Mouse (Mus musculus): ENCODE results near the gene Dapp1. TPM values are rescaled to one million over a fixed set of nuclear protein-coding genes. Genes with fewer than 3 reads are reported as not detected.

Gene Dapp1
- polyA plus RNA-seq, 1 experiment from 2014 or later = 3.8 TPM

GRCm38 (mm10) chr3:137950191-137950885 is 31.0 kb downstream of the Dapp1 start:
- ATAC-seq (ENCODE audit: low FRiP score) = no peak
- H3K9ac ChIP-seq = no peak overlapping the region
- 83% methylated on average over 10 of the region's 10 CpGs for WGBS

GRCm38 (mm10) chr3:137947525-137947924 is 33.8 kb downstream of the Dapp1 start:
- H3K27me3 ChIP-seq = no peaks in the 10 kb centered on the region
- no peak for ATAC-seq (ENCODE audit: low FRiP score)
- H3K4me2 ChIP-seq = no peak overlapping the region
- peaks cover 2% of the 10 kb centered on the region for H3K4me1 ChIP-seq
- no peak overlapping the region for H3K27ac ChIP-seq
- H3K9ac ChIP-seq = no peak overlapping the region
- no peaks in the 10 kb centered on the region for H3K36me3 ChIP-seq (replicated peaks)
- no peak overlapping the region for H3K4me3 ChIP-seq (replicated peaks)
- 87% methylated on average over 4 of the region's 4 CpGs for WGBS
- H3K9me3 ChIP-seq = no peaks in the 10 kb centered on the region

More at GRCm38 (mm10) chr3:137950191-137950885, 31.0 kb downstream of the Dapp1 start:
- Histone ChIP-seq H3K4me3 (replicated peaks) (no peak overlapping the region), H3K36me3 (replicated peaks) (no peaks in the 10 kb centered on the region), H3K4me1 (peaks cover 15% of the 10 kb centered on the region), H3K4me2 (no peak overlapping the region), H3K9me3 (no peaks in the 10 kb centered on the region), H3K27ac (no peak overlapping the region), H3K27me3 (no peaks in the 10 kb centered on the region)

GRCm38 (mm10) chr3:137946827-137947226 is 34.5 kb downstream of the Dapp1 start:
- H3K9ac ChIP-seq = no peak overlapping the region
- H3K4me1 ChIP-seq = no peaks in the 10 kb centered on the region
- H3K27ac ChIP-seq = no peak overlapping the region
- H3K27me3 ChIP-seq = no peaks in the 10 kb centered on the region
- 86% methylated on average over 3 of the region's 3 CpGs for WGBS
- H3K4me3 ChIP-seq (replicated peaks) = no peak overlapping the region
- no peaks in the 10 kb centered on the region for H3K36me3 ChIP-seq (replicated peaks)
- ATAC-seq (ENCODE audit: low FRiP score) = no peak
- H3K9me3 ChIP-seq = no peaks in the 10 kb centered on the region
- no peak overlapping the region for H3K4me2 ChIP-seq

GRCm38 (mm10) chr3:137943737-137944154 is 37.6 kb downstream of the Dapp1 start:
- no peak for ATAC-seq (ENCODE audit: low FRiP score)
- no peak overlapping the region for H3K27ac ChIP-seq
- 0 out of 2 replicates have a peak, but pooled peaks cover 2% of the 10 kb centered on the region for H3K4me1 ChIP-seq
- H3K9me3 ChIP-seq = no peaks in the 10 kb centered on the region
- H3K4me2 ChIP-seq = no peak overlapping the region
- no peaks in the 10 kb centered on the region for H3K27me3 ChIP-seq
- H3K9ac ChIP-seq = no peak overlapping the region
- no peak overlapping the region for H3K4me3 ChIP-seq (replicated peaks)
- H3K36me3 ChIP-seq (replicated peaks) = no peaks in the 10 kb centered on the region
- 95% methylated on average over 6 of the region's 6 CpGs for WGBS

GRCm38 (mm10) chr3:137942098-137942622 is 39.2 kb downstream of the Dapp1 start:
- no peak for ATAC-seq (ENCODE audit: low FRiP score)
- WGBS = 93% methylated on average over 12 of the region's 12 CpGs
- no peak overlapping the region for H3K4me2 ChIP-seq

GRCm38 (mm10) chr3:137941555-137941954 is 39.8 kb downstream of the Dapp1 start:
- no peaks in the 10 kb centered on the region for H3K9me3 ChIP-seq
- no peaks in the 10 kb centered on the region for H3K27me3 ChIP-seq
- H3K4me2 ChIP-seq = no peak overlapping the region
- H3K9ac ChIP-seq = no peak overlapping the region
- H3K4me1 ChIP-seq = peaks cover 4% of the 10 kb centered on the region; the same call in 1 of the 2 replicates
- no peak overlapping the region for H3K27ac ChIP-seq
- ATAC-seq (ENCODE audit: low FRiP score) = no peak
- no peaks in the 10 kb centered on the region for H3K36me3 ChIP-seq (replicated peaks)
- no peak overlapping the region for H3K4me3 ChIP-seq (replicated peaks)

More at GRCm38 (mm10) chr3:137942098-137942622, 39.2 kb downstream of the Dapp1 start:
- Histone ChIP-seq H3K4me1 (0 out of 2 replicates have a peak, but pooled peaks cover 2% of the 10 kb centered on the region), H3K9me3 (no peaks in the 10 kb centered on the region), H3K27me3 (no peaks in the 10 kb centered on the region), H3K27ac (no peak overlapping the region), H3K36me3 (replicated peaks) (no peaks in the 10 kb centered on the region), H3K9ac (no peak overlapping the region), H3K4me3 (replicated peaks) (no peak overlapping the region)

GRCm38 (mm10) chr3:137940757-137941156 is 40.6 kb downstream of the Dapp1 start:
- no peak overlapping the region for H3K27ac ChIP-seq
- H3K9ac ChIP-seq = no peak overlapping the region
- H3K4me2 ChIP-seq = no peak overlapping the region
- peaks cover 10% of the 10 kb centered on the region for H3K4me1 ChIP-seq
- ATAC-seq (ENCODE audit: low FRiP score) = no peak
- no peak overlapping the region for H3K4me3 ChIP-seq (replicated peaks)
- no peaks in the 10 kb centered on the region for H3K9me3 ChIP-seq
- no peaks in the 10 kb centered on the region for H3K27me3 ChIP-seq
- no peaks in the 10 kb centered on the region for H3K36me3 ChIP-seq (replicated peaks)
- WGBS = 89% methylated on average over 4 of the region's 4 CpGs

- 39% methylated on average over 6 of the region's 6 CpGs for WGBS
- no peaks in the 10 kb centered on the region for H3K9me3 ChIP-seq
- no peak overlapping the region for H3K27ac ChIP-seq
- ATAC-seq (ENCODE audit: low FRiP score) = peak; percentile 73; the same call in 1 of the 2 replicates
- H3K36me3 ChIP-seq (replicated peaks) = no peaks in the 10 kb centered on the region
- peaks cover 16% of the 10 kb centered on the region for H3K4me1 ChIP-seq
- H3K4me2 ChIP-seq = no peak overlapping the region
- H3K9ac ChIP-seq = no peak overlapping the region
- no peaks in the 10 kb centered on the region for H3K27me3 ChIP-seq
- H3K4me3 ChIP-seq (replicated peaks) = no peak overlapping the region
These were observed 42.7 kb downstream of the Dapp1 start for GRCm38 (mm10) chr3:137938608-137939007.

- Histone ChIP-seq H3K4me1 (peaks cover 16% of the 10 kb centered on the region), H3K27ac (no peak overlapping the region), H3K27me3 (no peaks in the 10 kb centered on the region), H3K4me2 (no peak overlapping the region), H3K4me3 (replicated peaks) (no peak overlapping the region), H3K9me3 (no peaks in the 10 kb centered on the region), H3K36me3 (replicated peaks) (no peaks in the 10 kb centered on the region; the same call in 1 of the 2 replicates), H3K9ac (no peak overlapping the region)
- no peak for ATAC-seq (ENCODE audit: low FRiP score)
- WGBS = 35% methylated on average over 6 of the region's 6 CpGs
These were observed 44.8 kb downstream of the Dapp1 start for GRCm38 (mm10) chr3:137936541-137936940.

- 47% methylated on average over 5 of the region's 5 CpGs for WGBS
- ATAC-seq (ENCODE audit: low FRiP score) = no peak
- no peaks in the 10 kb centered on the region for H3K9me3 ChIP-seq
- no peaks in the 10 kb centered on the region; the same call in 1 of the 2 replicates for H3K36me3 ChIP-seq (replicated peaks)
- no peaks in the 10 kb centered on the region for H3K27me3 ChIP-seq
- no peak overlapping the region for H3K27ac ChIP-seq
- peaks cover 16% of the 10 kb centered on the region for H3K4me1 ChIP-seq
- no peak overlapping the region for H3K9ac ChIP-seq
- no peak overlapping the region for H3K4me2 ChIP-seq
- no peak overlapping the region for H3K4me3 ChIP-seq (replicated peaks)
These were observed 45.5 kb downstream of the Dapp1 start for GRCm38 (mm10) chr3:137935570-137936525.

- 94% methylated on average over 3 of the region's 3 CpGs for WGBS
These were observed 47.4 kb downstream of the Dapp1 start for GRCm38 (mm10) chr3:137933986-137934385.

GRCm38 (mm10) chr3:137932748-137933147 is 48.6 kb downstream of the Dapp1 start:
- no peak for ATAC-seq (ENCODE audit: low FRiP score)
- Histone ChIP-seq H3K9me3 (no peaks in the 10 kb centered on the region), H3K4me2 (no peak overlapping the region), H3K4me1 (peaks cover 14% of the 10 kb centered on the region), H3K27ac (no peak overlapping the region), H3K27me3 (no peaks in the 10 kb centered on the region), H3K36me3 (replicated peaks) (peaks cover 10% of the 10 kb centered on the region), H3K4me3 (replicated peaks) (no peak overlapping the region), H3K9ac (no peak overlapping the region)
- 87% methylated on average over 7 of the region's 7 CpGs for WGBS

More at GRCm38 (mm10) chr3:137933986-137934385, 47.4 kb downstream of the Dapp1 start:
- Histone ChIP-seq H3K9me3 (no peaks in the 10 kb centered on the region), H3K36me3 (replicated peaks) (peaks cover 8% of the 10 kb centered on the region), H3K4me3 (replicated peaks) (no peak overlapping the region), H3K9ac (no peak overlapping the region), H3K27ac (no peak overlapping the region), H3K4me1 (peaks cover 16% of the 10 kb centered on the region), H3K4me2 (no peak overlapping the region), H3K27me3 (no peaks in the 10 kb centered on the region)
- ATAC-seq (ENCODE audit: low FRiP score) = no peak
